Mouse (Mus musculus): ENCODE results near the gene Atg7. TPM values are rescaled to one million over a fixed set of nuclear protein-coding genes. Genes with fewer than 3 reads are reported as not detected.

Atg7 gene
- polyA plus RNA-seq, 1 experiment = 16.0 TPM

DNA sequence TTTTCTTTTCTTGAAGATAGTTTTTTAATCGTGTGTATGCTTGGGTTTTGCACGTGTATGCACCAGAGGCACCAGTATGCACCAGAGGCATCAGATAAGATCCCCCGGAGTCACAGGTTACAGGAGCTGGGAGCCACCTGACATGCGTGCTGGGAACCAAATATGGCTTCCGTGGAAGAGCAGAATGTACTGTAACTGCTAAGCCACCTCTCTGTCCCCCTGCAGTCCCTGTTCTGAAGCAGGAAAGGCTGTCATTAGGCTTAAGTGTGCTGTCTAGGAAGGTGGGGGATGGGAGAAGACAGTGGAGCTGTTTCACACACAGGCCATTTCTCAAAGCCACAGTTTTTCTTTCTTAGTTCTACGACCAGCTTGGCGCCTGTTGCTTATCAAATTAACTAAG is 205.9 kb downstream of the Atg7 start:
- Histone ChIP-seq H3K27ac (ENCODE audit: insufficient read depth, low read depth, low read length) (no peak overlapping the region), H3K4me1 (ENCODE audit: control insufficient read depth, insufficient read depth, insufficient read length, low read length) (no peaks in the 10 kb centered on the region; the same call in 1 of the 2 replicates), H3K27me3 (ENCODE audit: control insufficient read depth, insufficient read depth, low read length) (no peaks in the 10 kb centered on the region), H3K36me3 (ENCODE audit: control insufficient read depth, insufficient read depth, low read length) (no peaks in the 10 kb centered on the region), H3K4me3 (ENCODE audit: low read depth, low read length) (no peak overlapping the region)
- TF ChIP-seq POLR2A (IDR thresholded peaks at IDR 0.05; ENCODE audit: low read depth, low read length) (no peak), CTCF (IDR thresholded peaks at IDR 0.05; ENCODE audit: extremely low read depth, insufficient read length, insufficient replicate concordance, low read depth, low read length) (no peak)
- WGBS = 66% methylated on average over 7 of the region's 7 CpGs

GRCm38 (mm10) chr6:114849787-114850186 is 206.9 kb downstream of the Atg7 start:
- H3K27me3 ChIP-seq (ENCODE audit: control insufficient read depth, insufficient read depth, low read length) = no peaks in the 10 kb centered on the region
- TF ChIP-seq CTCF (IDR thresholded peaks at IDR 0.05; ENCODE audit: extremely low read depth, insufficient read length, insufficient replicate concordance, low read depth, low read length) = no peak
- no peak for TF ChIP-seq POLR2A (IDR thresholded peaks at IDR 0.05; ENCODE audit: low read depth, low read length)
- WGBS = 88% methylated on average over 8 of the region's 8 CpGs
- no peak overlapping the region for H3K27ac ChIP-seq (ENCODE audit: insufficient read depth, low read depth, low read length)
- no peak overlapping the region for H3K4me3 ChIP-seq (ENCODE audit: low read depth, low read length)
- no peaks in the 10 kb centered on the region for H3K36me3 ChIP-seq (ENCODE audit: control insufficient read depth, insufficient read depth, low read length)
- no peaks in the 10 kb centered on the region; the same call in 1 of the 2 replicates for H3K4me1 ChIP-seq (ENCODE audit: control insufficient read depth, insufficient read depth, insufficient read length, low read length)

GRCm38 (mm10) chr6:114851688-114852087 is 208.8 kb downstream of the Atg7 start:
- WGBS = 78% methylated on average over 7 of the region's 7 CpGs
- Histone ChIP-seq H3K27me3 (ENCODE audit: control insufficient read depth, insufficient read depth, low read length) (no peaks in the 10 kb centered on the region), H3K4me3 (ENCODE audit: low read depth, low read length) (no peak overlapping the region), H3K4me1 (ENCODE audit: control insufficient read depth, insufficient read depth, insufficient read length, low read length) (peaks cover 8% of the 10 kb centered on the region), H3K27ac (ENCODE audit: insufficient read depth, low read depth, low read length) (no peak overlapping the region), H3K36me3 (ENCODE audit: control insufficient read depth, insufficient read depth, low read length) (no peaks in the 10 kb centered on the region)
- TF ChIP-seq POLR2A (IDR thresholded peaks at IDR 0.05; ENCODE audit: low read depth, low read length) (no peak), CTCF (IDR thresholded peaks at IDR 0.05; ENCODE audit: extremely low read depth, insufficient read length, insufficient replicate concordance, low read depth, low read length) (no peak)

- peaks cover 8% of the 10 kb centered on the region for H3K4me1 ChIP-seq (ENCODE audit: control insufficient read depth, insufficient read depth, insufficient read length, low read length)
- WGBS = 85% methylated on average over 3 of the region's 3 CpGs
- H3K27me3 ChIP-seq (ENCODE audit: control insufficient read depth, insufficient read depth, low read length) = no peaks in the 10 kb centered on the region
- no peak overlapping the region for H3K27ac ChIP-seq (ENCODE audit: insufficient read depth, low read depth, low read length)
- no peak overlapping the region for H3K4me3 ChIP-seq (ENCODE audit: low read depth, low read length)
- TF ChIP-seq POLR2A (IDR thresholded peaks at IDR 0.05; ENCODE audit: low read depth, low read length) (no peak), CTCF (IDR thresholded peaks at IDR 0.05; ENCODE audit: extremely low read depth, insufficient read length, insufficient replicate concordance, low read depth, low read length) (no peak)
- no peaks in the 10 kb centered on the region for H3K36me3 ChIP-seq (ENCODE audit: control insufficient read depth, insufficient read depth, low read length)
These were observed 209.8 kb downstream of the Atg7 start for GRCm38 (mm10) chr6:114852739-114853138.

DNA sequence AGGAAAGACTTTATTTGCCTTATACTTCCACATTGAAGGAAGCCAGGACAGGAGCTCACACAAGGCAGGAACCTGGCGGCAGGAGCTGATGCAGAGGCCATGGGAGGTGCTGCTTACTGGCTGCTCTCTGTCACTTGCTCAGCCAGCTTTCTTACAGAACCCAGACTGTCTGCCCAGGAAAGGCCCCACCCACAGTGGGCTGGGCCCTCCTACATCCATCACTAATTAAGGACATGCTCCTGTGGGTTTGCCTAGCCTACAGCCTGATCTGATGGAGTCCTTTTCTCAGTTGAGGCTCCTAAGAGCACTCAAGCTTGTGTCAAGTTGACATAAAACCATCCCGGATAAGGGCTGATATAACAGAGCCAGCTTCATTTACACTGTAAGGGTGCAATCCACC is 211.5 kb downstream of the Atg7 start:
- H3K36me3 ChIP-seq (ENCODE audit: control insufficient read depth, insufficient read depth, low read length) = peaks cover 3% of the 10 kb centered on the region
- TF ChIP-seq CTCF (IDR thresholded peaks at IDR 0.05; ENCODE audit: extremely low read depth, insufficient read length, insufficient replicate concordance, low read depth, low read length) = no peak
- no peak overlapping the region for H3K4me3 ChIP-seq (ENCODE audit: low read depth, low read length)
- no peaks in the 10 kb centered on the region for H3K27me3 ChIP-seq (ENCODE audit: control insufficient read depth, insufficient read depth, low read length)
- 81% methylated on average over 2 of the region's 2 CpGs for WGBS
- peaks cover 8% of the 10 kb centered on the region for H3K4me1 ChIP-seq (ENCODE audit: control insufficient read depth, insufficient read depth, insufficient read length, low read length)
- no peak overlapping the region for H3K27ac ChIP-seq (ENCODE audit: insufficient read depth, low read depth, low read length)

- H3K27ac ChIP-seq (ENCODE audit: insufficient read depth, low read depth, low read length) = no peak overlapping the region
- TF ChIP-seq POLR2A (IDR thresholded peaks at IDR 0.05; ENCODE audit: low read depth, low read length) = no peak
- no peak for TF ChIP-seq CTCF (IDR thresholded peaks at IDR 0.05; ENCODE audit: extremely low read depth, insufficient read length, insufficient replicate concordance, low read depth, low read length)
- H3K27me3 ChIP-seq (ENCODE audit: control insufficient read depth, insufficient read depth, low read length) = no peaks in the 10 kb centered on the region
- WGBS = 27% methylated on average over 3 of the region's 3 CpGs
- H3K4me3 ChIP-seq (ENCODE audit: low read depth, low read length) = no peak overlapping the region
- peaks cover 8% of the 10 kb centered on the region for H3K4me1 ChIP-seq (ENCODE audit: control insufficient read depth, insufficient read depth, insufficient read length, low read length)
- H3K36me3 ChIP-seq (ENCODE audit: control insufficient read depth, insufficient read depth, low read length) = peaks cover 12% of the 10 kb centered on the region
These were observed 212.7 kb downstream of the Atg7 start for GRCm38 (mm10) chr6:114855644-114856043.

GRCm38 (mm10) chr6:114856501-114856900 is 213.6 kb downstream of the Atg7 start:
- H3K4me1 ChIP-seq (ENCODE audit: control insufficient read depth, insufficient read depth, insufficient read length, low read length) = peaks cover 8% of the 10 kb centered on the region
- no peak overlapping the region for H3K4me3 ChIP-seq (ENCODE audit: low read depth, low read length)
- no peak overlapping the region for H3K27ac ChIP-seq (ENCODE audit: insufficient read depth, low read depth, low read length)
- WGBS = 75% methylated on average over 4 of the region's 4 CpGs
- H3K27me3 ChIP-seq (ENCODE audit: control insufficient read depth, insufficient read depth, low read length) = no peaks in the 10 kb centered on the region
- peaks cover 19% of the 10 kb centered on the region for H3K36me3 ChIP-seq (ENCODE audit: control insufficient read depth, insufficient read depth, low read length)
- TF ChIP-seq CTCF (IDR thresholded peaks at IDR 0.05; ENCODE audit: extremely low read depth, insufficient read length, insufficient replicate concordance, low read depth, low read length) = no peak
- no peak for TF ChIP-seq POLR2A (IDR thresholded peaks at IDR 0.05; ENCODE audit: low read depth, low read length)

Measured in small intestine, adult 2 months (tissue).